Mouse (Mus musculus): ENCODE data around the gene Ccdc110.

- no peak for TF ChIP-seq POLR2A (IDR thresholded peaks at IDR 0.05; ENCODE audit: borderline replicate concordance, insufficient read depth, low read length)
- TF ChIP-seq CTCF (IDR thresholded peaks at IDR 0.05; ENCODE audit: borderline replicate concordance, insufficient read depth, low read depth, low read length): no peak
These were observed 30.8 kb upstream of the Ccdc110 start for GRCm38 (mm10) chr8:45903659-45904058.
